Mouse (Mus musculus) stomach, embryonic 16.5 days (tissue): ENCODE measurements around the gene Mmp27. TPM values are rescaled to one million over a fixed set of nuclear protein-coding genes. Genes with fewer than 3 reads are reported as not detected.
A peak's percentile ranks its signal among the peaks of the same experiment; 100 is the strongest.

Experiments
- ATAC-seq: fragments of 200-750 bp; cut with Nextera tagmentation; 2 replicates; pipeline ENCODE4 v1.8.0; 2017; ENCODE audit warnings: moderate number of reproducible peaks, moderate TSS enrichment; ENCODE audit not compliant: insufficient read depth, low FRiP score
- H3K27ac ChIP-seq: fragments of 300-500 bp; sonication (generic); 2 replicates; pipeline ENCODE4 v1.5.1; 2014; ENCODE audit warnings: low read length
- H3K27me3 ChIP-seq: fragments of 300-500 bp; sonication (generic); 2 replicates; pipeline ENCODE4 v1.6.1; 2014; ENCODE audit warnings: low read length, control low read depth, mixed read lengths; ENCODE audit not compliant: control insufficient read depth, insufficient read depth
- H3K36me3 ChIP-seq: fragments of 300-500 bp; sonication (generic); 2 replicates; pipeline ENCODE4 v1.6.1; 2014; ENCODE audit warnings: low read length; ENCODE audit not compliant: control insufficient read depth, insufficient read depth
- H3K4me1 ChIP-seq: fragments of 300-500 bp; sonication (generic); 2 replicates; pipeline ENCODE4 v1.6.1; 2014; ENCODE audit warnings: low read length, control low read depth, mixed read lengths; ENCODE audit not compliant: control insufficient read depth, insufficient read depth
- H3K4me2 ChIP-seq: fragments of 300-500 bp; sonication (generic); 2 replicates; pipeline ENCODE4 v1.6.1; 2014; ENCODE audit warnings: low read depth, low read length, mixed read lengths
- H3K4me3 ChIP-seq: fragments of 300-500 bp; sonication (generic); replicated peaks from 2 replicates; pipeline ENCODE4 v1.5.1; 2014; ENCODE audit warnings: mild to moderate bottlenecking, low read length
- H3K9ac ChIP-seq: fragments of 300-500 bp; sonication (generic); 2 replicates; pipeline ENCODE4 v1.6.1; 2014; ENCODE audit warnings: low read length
- H3K9me3 ChIP-seq: fragments of 300-500 bp; sonication (generic); replicated peaks from 2 replicates; pipeline ENCODE4 v1.6.1; 2016; ENCODE audit warnings: low read length, control low read depth; ENCODE audit not compliant: control insufficient read depth
- WGBS: fragments of 180-500 bp; shearing (Covaris S2); extraction: QIAGEN DNeasy Blood & Tissue Kit; methylation state at CpG from one replicate; pipeline ENCODE4 v1.1.7; 2014; 5-methylcytosine and 5-hydroxymethylcytosine counted together
- polyA plus RNA-seq: library from polyadenylated mRNA; unstranded; fragments of >200 nt; fragmentation: Nextera tagmentation; extraction: Ambion mirVana; gene quantifications from 2 replicates; pipeline ENCODE4 v1.2.1, GENCODE M21; 2015

Gene Mmp27
- polyA plus RNA-seq, 1 experiment from 2014 or later = 0.09 TPM

- Histone ChIP-seq H3K4me2 (no peak overlapping the region), H3K36me3 (no peaks in the 10 kb centered on the region), H3K4me1 (peaks cover 3% of the 10 kb centered on the region; the same call in 1 of the 2 replicates), H3K4me3 (no peak overlapping the region), H3K9me3 (no peaks in the 10 kb centered on the region), H3K27me3 (no peaks in the 10 kb centered on the region), H3K27ac (no peak overlapping the region), H3K9ac (no peak overlapping the region)
- 70% methylated on average over 8 of the region's 8 CpGs for WGBS
- no peak for ATAC-seq
Observed at GRCm38 (mm10) chr9:7590063-7590462, 18.9 kb downstream of the Mmp27 start.

GRCm38 (mm10) chr9:7593272-7593812 is 22.1 kb downstream of the Mmp27 start:
- Histone ChIP-seq H3K4me3 (no peak overlapping the region), H3K9ac (no peak overlapping the region), H3K4me1 (peaks cover 3% of the 10 kb centered on the region; the same call in 1 of the 2 replicates), H3K9me3 (no peaks in the 10 kb centered on the region), H3K27ac (no peak overlapping the region), H3K36me3 (no peaks in the 10 kb centered on the region), H3K27me3 (no peaks in the 10 kb centered on the region), H3K4me2 (no peak overlapping the region)
- WGBS = 86% methylated on average over 3 of the region's 3 CpGs
- ATAC-seq = no peak

GRCm38 (mm10) chr9:7594816-7595540 is 23.8 kb downstream of the Mmp27 start:
- peaks cover 3% of the 10 kb centered on the region; the same call in 1 of the 2 replicates for H3K4me1 ChIP-seq
- no peaks in the 10 kb centered on the region for H3K9me3 ChIP-seq
- H3K27ac ChIP-seq = peak overlapping the region; percentile 46; the same call in 1 of the 2 replicates
- peak overlapping the region; percentile 49 for H3K4me3 ChIP-seq
- H3K4me2 ChIP-seq = peak overlapping the region; percentile 67
- H3K9ac ChIP-seq = peak overlapping the region; percentile 68
- whole genome bisulfite sequencing = 7% methylated on average over 6 of the region's 6 CpGs
- H3K36me3 ChIP-seq = no peaks in the 10 kb centered on the region
- H3K27me3 ChIP-seq = no peaks in the 10 kb centered on the region
- ATAC-seq = peak; percentile 98

GRCm38 (mm10) chr9:7602982-7603742 is 32.0 kb downstream of the Mmp27 start:
- no peak for ATAC-seq
- Histone ChIP-seq H3K27ac (no peak overlapping the region), H3K4me2 (no peak overlapping the region), H3K36me3 (no peaks in the 10 kb centered on the region), H3K4me1 (no peaks in the 10 kb centered on the region), H3K9ac (no peak overlapping the region), H3K27me3 (no peaks in the 10 kb centered on the region), H3K9me3 (no peaks in the 10 kb centered on the region), H3K4me3 (no peak overlapping the region)
- WGBS = 1% methylated on average over 3 of the region's 3 CpGs

- no peaks in the 10 kb centered on the region for H3K9me3 ChIP-seq
- no peak overlapping the region for H3K4me3 ChIP-seq
- no peak overlapping the region for H3K9ac ChIP-seq
- H3K36me3 ChIP-seq = no peaks in the 10 kb centered on the region
- H3K27ac ChIP-seq = no peak overlapping the region
- WGBS = 60% methylated on average over 6 of the region's 6 CpGs
- H3K4me1 ChIP-seq = no peaks in the 10 kb centered on the region
- no peaks in the 10 kb centered on the region for H3K27me3 ChIP-seq
- no peak for ATAC-seq
- no peak overlapping the region for H3K4me2 ChIP-seq
Observed at GRCm38 (mm10) chr9:7604005-7604404, 32.8 kb downstream of the Mmp27 start.

- no peak for ATAC-seq
- peaks cover 4% of the 10 kb centered on the region; the same call in 1 of the 2 replicates for H3K9me3 ChIP-seq
- no peak overlapping the region for H3K4me2 ChIP-seq
- no peaks in the 10 kb centered on the region for H3K36me3 ChIP-seq
- 84% methylated on average over 12 of the region's 12 CpGs for WGBS
- H3K9ac ChIP-seq = no peak overlapping the region
- H3K4me1 ChIP-seq = no peaks in the 10 kb centered on the region
- no peak overlapping the region for H3K4me3 ChIP-seq
- no peaks in the 10 kb centered on the region for H3K27me3 ChIP-seq
- H3K27ac ChIP-seq = no peak overlapping the region
Observed at GRCm38 (mm10) chr9:7605638-7606037, 34.4 kb downstream of the Mmp27 start.

GRCm38 (mm10) chr9:7622582-7622981 is 51.4 kb downstream of the Mmp27 start:
- Histone ChIP-seq H3K9me3 (no peaks in the 10 kb centered on the region), H3K36me3 (no peaks in the 10 kb centered on the region), H3K9ac (no peak overlapping the region), H3K27ac (no peak overlapping the region), H3K4me2 (no peak overlapping the region), H3K4me1 (no peaks in the 10 kb centered on the region; the same call in 1 of the 2 replicates), H3K4me3 (no peak overlapping the region), H3K27me3 (no peaks in the 10 kb centered on the region)
- no peak for ATAC-seq
- WGBS = 71% methylated on average over 3 of the region's 3 CpGs

GRCm38 (mm10) chr9:7627931-7628330 is 56.7 kb downstream of the Mmp27 start, which contains the start of gene Mmp20:
Gene Mmp20, plus strand, starts transcription at chr9:7628231.
- Histone ChIP-seq H3K9ac (no peak within 1 kb of the TSS), H3K27ac (no peak within 1 kb of the TSS), H3K4me2 (no peak within 1 kb of the TSS), H3K27me3 (no peaks in the 10 kb centered on the region), H3K9me3 (no peaks in the 10 kb centered on the region), H3K4me3 (no peak within 1 kb of the TSS), H3K36me3 (no peaks in the 10 kb centered on the region), H3K4me1 (no peaks in the 10 kb centered on the region; the same call in 1 of the 2 replicates)
- ATAC-seq = no peak
